Mouse (Mus musculus) MEL (cell line): ENCODE results near the gene Gm20605. TPM values are rescaled to one million over a fixed set of nuclear protein-coding genes. Genes with fewer than 3 reads are reported as not detected.

ENCODE experiments used
- DNase-seq: peaks from one replicate; pipeline ENCODE4 v3.0.0; 2011; ENCODE audit warnings: low read depth, low spot score
- H3K27ac ChIP-seq: 2 replicates; pipeline ENCODE4 v1.5.1; 2012; ENCODE audit warnings: low read depth, mild to moderate bottlenecking, control low read depth, low read length, moderate library complexity; ENCODE audit not compliant: control insufficient read depth
- H3K27me3 ChIP-seq, 2 experiments: fragments of 150-350 bp in 1 of 2; sonication (generic) in 1 of 2; 2 replicates each; pipeline ENCODE4 v1.6.1; 2012; ENCODE audit warnings: low read length in 2 of 2, mild to moderate bottlenecking in 2 of 2, improper control_type of control experiment in 1 of 2, moderate library complexity in 1 of 2; ENCODE audit not compliant: insufficient read depth in 2 of 2, control insufficient read depth in 1 of 2
- H3K36me3 ChIP-seq, 2 experiments: 2 replicates each; pipeline ENCODE4 v1.6.1; 2012 to 2014; ENCODE audit warnings: low read length in 2 of 2, improper control_type of control experiment in 1 of 2, inconsistent platforms in 1 of 2, mild to moderate bottlenecking in 1 of 2; ENCODE audit not compliant: insufficient read depth in 2 of 2, control insufficient read depth in 1 of 2
- H3K4me1 ChIP-seq, 2 experiments: fragments of 150-350 bp in 1 of 2; sonication (generic) in 1 of 2; 2 replicates each; pipeline ENCODE4 v1.6.1; 2012; ENCODE audit warnings: low read length in 2 of 2, improper control_type of control experiment in 1 of 2, mild to moderate bottlenecking in 1 of 2; ENCODE audit not compliant: insufficient read depth in 2 of 2, control insufficient read depth in 1 of 2
- H3K4me3 ChIP-seq, 2 experiments: fragments of 150-350 bp in 1 of 2; sonication (generic) in 1 of 2; 2 replicates each; pipeline ENCODE4 v1.5.1; 2012; ENCODE audit warnings: low read depth in 2 of 2, low read length in 2 of 2, mild to moderate bottlenecking in 2 of 2, moderate library complexity in 2 of 2, control low read depth in 1 of 2, improper control_type of control experiment in 1 of 2; ENCODE audit not compliant: control insufficient read depth in 1 of 2, insufficient read depth in 1 of 2
- H3K79me2 ChIP-seq: 2 replicates; pipeline ENCODE4 v1.6.1; 2012; ENCODE audit warnings: mild to moderate bottlenecking, low read length, moderate library complexity; ENCODE audit not compliant: control insufficient read depth, poor library complexity, insufficient read depth
- H3K9ac ChIP-seq: 2 replicates; pipeline ENCODE4 v1.6.1; 2012; ENCODE audit warnings: low read depth, mild to moderate bottlenecking, control low read depth, low read length, moderate library complexity; ENCODE audit not compliant: control insufficient read depth, poor library complexity, severe bottlenecking
- H3K9me3 ChIP-seq: fragments of 150-350 bp; sonication (generic); replicated peaks from 2 replicates; pipeline ENCODE4 v1.6.1; 2012; ENCODE audit warnings: mild to moderate bottlenecking, low read length, improper control_type of control experiment, moderate library complexity; ENCODE audit not compliant: insufficient read depth
- CHD2 ChIP-seq: IDR thresholded peaks from 2 replicates; pipeline ENCODE4 v1.6.1; 2011; ENCODE audit warnings: low read length, improper control_type of control experiment
- CTCF ChIP-seq, 3 experiments: IDR thresholded peaks in 2 of 3; conservative IDR thresholded peaks in 1 of 3; 2 replicates each; pipeline ENCODE4 v1.5.1; 2011 to 2012; ENCODE audit warnings: low read length in 3 of 3, low read depth in 2 of 3, mild to moderate bottlenecking in 2 of 3, improper control_type of control experiment in 1 of 3, inconsistent platforms in 1 of 3, mixed read lengths in 1 of 3, moderate library complexity in 1 of 3; ENCODE audit not compliant: control insufficient read depth in 1 of 3, insufficient read depth in 1 of 3, poor library complexity in 1 of 3, severe bottlenecking in 1 of 3
- ELF1 ChIP-seq: IDR thresholded peaks from 2 replicates; pipeline ENCODE4 v1.6.1; 2014; ENCODE audit warnings: low read depth, mild to moderate bottlenecking, inconsistent platforms, low read length, improper control_type of control experiment, moderate library complexity
- EP300 ChIP-seq, 2 experiments: IDR thresholded peaks; 2 replicates each; pipeline ENCODE4 v1.6.1; 2011; ENCODE audit warnings: improper control_type of control experiment in 2 of 2, low read length in 2 of 2, low read depth in 1 of 2, mild to moderate bottlenecking in 1 of 2
- ETS1 ChIP-seq: IDR thresholded peaks from 2 replicates; pipeline ENCODE4 v1.6.1; 2012; ENCODE audit warnings: low read depth, mild to moderate bottlenecking, inconsistent platforms, low read length, improper control_type of control experiment, moderate library complexity
- GATA1 ChIP-seq: IDR thresholded peaks from 2 replicates; pipeline ENCODE4 v1.6.1; 2011; ENCODE audit warnings: low read depth, low read length, improper control_type of control experiment
- HCFC1 ChIP-seq: IDR thresholded peaks from 2 replicates; pipeline ENCODE4 v1.6.1; 2012; ENCODE audit warnings: low read depth, mild to moderate bottlenecking, inconsistent platforms, low read length, improper control_type of control experiment, moderate library complexity
- KAT2A ChIP-seq: conservative IDR thresholded peaks from 2 replicates; pipeline ENCODE4 v1.6.1; 2012; ENCODE audit warnings: low read depth, low read length, improper control_type of control experiment, inconsistent platforms
- MAX ChIP-seq: IDR thresholded peaks from 2 replicates; pipeline ENCODE4 v1.6.1; 2011; ENCODE audit warnings: low read length, improper control_type of control experiment
- MXI1 ChIP-seq: IDR thresholded peaks from 2 replicates; pipeline ENCODE4 v1.6.1; 2011; ENCODE audit warnings: mild to moderate bottlenecking, low read depth, low read length, improper control_type of control experiment
- NELFE ChIP-seq: IDR thresholded peaks from 2 replicates; pipeline ENCODE4 v1.6.1; 2011; ENCODE audit warnings: low read depth, low read length, improper control_type of control experiment
- POLR2AphosphoS5 ChIP-seq: IDR thresholded peaks from 2 replicates; pipeline ENCODE4 v1.6.1; 2012; ENCODE audit warnings: low read depth, borderline replicate concordance, mild to moderate bottlenecking, inconsistent platforms, low read length, moderate library complexity, mixed read lengths
- RCOR1 ChIP-seq: IDR thresholded peaks from 2 replicates; pipeline ENCODE4 v1.6.1; 2012; ENCODE audit warnings: low read depth, mild to moderate bottlenecking, inconsistent platforms, low read length, improper control_type of control experiment
- USF2 ChIP-seq, 2 experiments: IDR thresholded peaks; 2 replicates each; pipeline ENCODE4 v1.6.1; 2011 to 2012; ENCODE audit warnings: improper control_type of control experiment in 2 of 2, low read length in 2 of 2, borderline replicate concordance in 1 of 2, inconsistent platforms in 1 of 2, low read depth in 1 of 2, mild to moderate bottlenecking in 1 of 2; ENCODE audit not compliant: insufficient read depth in 1 of 2
- ZC3H11A ChIP-seq: IDR thresholded peaks from 2 replicates; pipeline ENCODE4 v1.6.1; 2012; ENCODE audit warnings: low read depth, mild to moderate bottlenecking, inconsistent platforms, low read length, improper control_type of control experiment
- ZNF384 ChIP-seq: IDR thresholded peaks from 2 replicates; pipeline ENCODE4 v1.6.1; 2012; ENCODE audit warnings: low read depth, mild to moderate bottlenecking, inconsistent platforms, low read length, improper control_type of control experiment
- polyA plus RNA-seq, 2 experiments: library from polyadenylated mRNA; stranded (reverse) in 1 of 2; unstranded in 1 of 2; fragments of >175 nt in 1 of 2; fragments of >200 nt in 1 of 2; gene quantifications; 2 replicates each; pipeline versions ENCODE4 v1.2.1 to v1.2.4; 2012; ENCODE audit warnings: low replicate concordance in 2 of 2, low read depth in 1 of 2; ENCODE audit not compliant: insufficient read length in 2 of 2, insufficient read depth in 1 of 2, missing spikeins in 1 of 2
- total RNA-seq: library from RNA; depleted of rRNA; stranded (reverse); fragments of 300-350 nt; gene quantifications from 2 replicates; pipeline ENCODE4 v1.2.3, GENCODE M21; 2012

Gene Gm20605
- total and polyA plus RNA-seq, 3 experiments: 2.5 to 12.7 TPM; not detected in 1

DNA sequence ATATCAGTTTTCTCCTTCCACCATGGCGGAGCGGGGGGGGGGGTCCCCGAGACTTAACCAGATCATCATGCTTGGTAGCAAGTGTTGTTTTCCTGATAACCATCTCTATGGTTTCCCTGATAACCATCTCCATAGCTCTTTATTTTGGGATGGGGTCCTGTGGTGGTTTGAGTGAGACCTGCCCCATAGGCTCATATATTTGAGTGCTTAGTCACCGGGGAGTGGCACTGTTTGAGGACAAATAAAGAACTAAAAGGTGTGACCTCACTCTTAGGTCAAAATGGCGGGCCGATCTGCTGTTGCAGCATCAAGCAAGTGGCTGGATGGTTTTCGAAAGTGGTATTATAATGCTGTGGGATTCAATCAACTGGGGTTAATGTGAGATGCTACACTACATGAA is 13.6 kb upstream of the Gm20605 start:
- Histone ChIP-seq H3K9ac (no peak overlapping the region), H3K79me2 (no peaks in the 10 kb centered on the region), H3K27ac (no peak overlapping the region), H3K9me3 (no peaks in the 10 kb centered on the region), H3K4me1 (no peaks in the 10 kb centered on the region), H3K4me3 (no peak overlapping the region), H3K36me3 (no peaks in the 10 kb centered on the region), H3K27me3 (no peaks in the 10 kb centered on the region)
- no peak for DNase-seq
- TF ChIP-seq ZC3H11A (no peak), HCFC1 (no peak)

DNA sequence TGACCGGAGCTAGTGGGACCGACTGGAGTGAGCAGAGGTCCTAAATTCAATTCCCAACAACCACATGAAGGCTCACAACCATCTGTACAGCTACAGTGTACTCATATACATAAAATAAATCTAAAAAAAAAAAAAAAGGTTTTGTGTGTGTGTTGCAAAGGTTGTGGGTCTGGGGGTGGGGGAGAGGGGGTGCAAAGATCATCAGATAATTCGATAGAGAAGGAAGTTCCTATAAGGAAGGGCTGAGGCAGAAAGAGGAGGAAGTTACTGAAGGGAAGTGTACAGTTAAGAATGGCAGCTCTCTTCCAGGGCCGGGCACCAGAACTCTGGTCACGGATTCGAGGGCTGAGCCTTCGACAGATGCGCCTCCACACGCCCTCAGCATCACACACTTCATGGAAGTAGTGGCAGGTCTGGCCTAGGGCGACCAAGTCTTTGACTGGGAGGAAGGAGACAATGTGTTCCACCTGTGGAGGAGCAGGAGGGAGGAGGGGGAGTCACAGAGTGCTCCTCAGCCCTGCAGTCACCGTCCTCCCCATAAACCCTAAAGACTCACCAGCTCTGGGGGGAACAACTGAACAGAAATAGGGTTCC is 4.9 kb upstream of the Gm20605 start:
- H3K36me3 ChIP-seq: peaks cover 0 to 21% of the 10 kb centered on the region in 2 experiments; a peak in 2 of 4 replicates
- H3K9me3 ChIP-seq: no peaks in the 10 kb centered on the region
- H3K79me2 ChIP-seq: peaks cover under 1% of the 10 kb centered on the region; the same call in 1 of the 2 replicates
- peaks cover 2 to 16% of the 10 kb centered on the region in 2 experiments for H3K4me1 ChIP-seq
- no peaks in the 10 kb centered on the region for H3K27me3 ChIP-seq
- H3K27ac ChIP-seq: peak overlapping the region; percentile 75
- TF ChIP-seq MAX (no peak), KAT2A (no peak), ELF1 (peak; percentile 57; the same call in 1 of the 2 replicates), ETS1 (0 out of 2 replicates have a peak, but pooled peaks have one; percentile 13), GATA1 (peak; percentile 35; the same call in 1 of the 2 replicates), CHD2 (no peak), HCFC1 (no peak), CTCF (IDR thresholded peaks at IDR 0.05 in 2 of 3, conservative IDR thresholded peaks at IDR 0.05 in 1 of 3; ENCODE audit: control insufficient read depth in 1 of 3, insufficient read depth in 1 of 3, low read depth in 2 of 3, low read length in 3 of 3, poor library complexity in 1 of 3, severe bottlenecking in 1 of 3) (no peak), USF2 (IDR thresholded peaks at IDR 0.05; ENCODE audit: borderline replicate concordance in 1 of 2, insufficient read depth in 1 of 2, low read depth in 1 of 2, low read length in 2 of 2) (no peak), ZNF384 (peak; percentile 66), EP300 (IDR thresholded peaks at IDR 0.05; ENCODE audit: low read depth in 1 of 2, low read length in 2 of 2) (peak; percentile 22 to 24; a peak in 2 of 4 replicates), POLR2AphosphoS5 (no peak)
- TF ChIP-seq, all 39 proteins: peak for 5
- Histone ChIP-seq H3K9ac (peak overlapping the region; percentile 66), H3K4me3 (peak overlapping the region in 1 of 2 experiments; percentile 12; a peak in 1 of 4 replicates)
- DNase-seq: peak; percentile 59

DNA sequence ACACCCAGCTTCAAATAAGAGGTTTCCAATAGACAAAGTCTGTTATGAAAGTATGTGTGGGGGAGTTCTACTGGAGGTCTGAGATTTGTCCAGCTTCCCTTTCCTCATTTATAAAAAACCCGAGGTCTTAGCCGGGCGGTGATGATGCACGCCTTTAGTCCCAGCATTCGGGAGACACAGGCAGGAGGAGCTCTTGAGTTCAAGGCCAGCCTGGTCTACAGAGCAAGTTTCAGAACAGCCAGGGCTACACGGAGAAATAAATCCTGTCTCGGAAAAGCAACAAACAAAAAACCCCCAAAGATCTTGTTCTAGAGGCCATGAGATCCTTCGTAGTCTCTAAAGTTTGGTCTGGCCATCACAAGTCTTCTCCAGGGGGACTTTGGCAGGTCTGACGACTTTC is 984 bp upstream of the Gm20605 start:
- no peak for TF ChIP-seq NELFE
- peak; percentile 18; the same call in 1 of the 2 replicates for TF ChIP-seq RCOR1
- no peak; a peak in 1 of 6 replicates for TF ChIP-seq CTCF (IDR thresholded peaks at IDR 0.05 in 2 of 3, conservative IDR thresholded peaks at IDR 0.05 in 1 of 3; ENCODE audit: control insufficient read depth in 1 of 3, insufficient read depth in 1 of 3, low read depth in 2 of 3, low read length in 3 of 3, poor library complexity in 1 of 3, severe bottlenecking in 1 of 3)
- peak; percentile 28; the same call in 1 of the 2 replicates for TF ChIP-seq MAX
- no peak for TF ChIP-seq GATA1
- TF ChIP-seq MXI1: peak; percentile 43; the same call in 1 of the 2 replicates
- TF ChIP-seq ZNF384: no peak
- peak; percentile 58 for DNase-seq
- Histone ChIP-seq H3K9ac (peak overlapping the region; percentile 83), H3K27ac (peak overlapping the region; percentile 71), H3K4me3 (peak overlapping the region; percentile 57 to 90), H3K36me3 (peaks cover 0 to 36% of the 10 kb centered on the region in 2 experiments; a peak in 2 of 4 replicates), H3K27me3 (no peaks in the 10 kb centered on the region), H3K9me3 (no peaks in the 10 kb centered on the region), H3K79me2 (peaks cover 28% of the 10 kb centered on the region), H3K4me1 (peaks cover 6 to 42% of the 10 kb centered on the region in 2 experiments)
